Mouse (Mus musculus) ES-E14 (cell line): ENCODE results near the gene Ythdf1. TPM values are rescaled to one million over a fixed set of nuclear protein-coding genes. Genes with fewer than 3 reads are reported as not detected.

ENCODE experiments used
- DNase-seq: peaks from one replicate; pipeline ENCODE4 v3.0.0-alpha.2; 2013; ENCODE audit warnings: low read depth, low spot score
- H3K27ac ChIP-seq: 2 replicates; pipeline ENCODE4 v1.5.1; 2012; ENCODE audit warnings: low read depth, mild to moderate bottlenecking, low read length, moderate library complexity, mixed read lengths; ENCODE audit not compliant: poor library complexity, insufficient read depth, severe bottlenecking
- H3K36me3 ChIP-seq: 2 replicates; pipeline ENCODE4 v1.6.1; 2012; ENCODE audit warnings: mild to moderate bottlenecking, low read length, moderate library complexity, mixed read lengths; ENCODE audit not compliant: control insufficient read depth, poor library complexity, insufficient read depth, severe bottlenecking
- H3K4me1 ChIP-seq, 2 experiments: fragments of 150-350 bp in 1 of 2; sonication (generic) in 1 of 2; 2 replicates each; pipeline ENCODE4 v1.6.1; 2012; ENCODE audit warnings: low read length in 2 of 2, mild to moderate bottlenecking in 1 of 2, mixed read lengths in 1 of 2; ENCODE audit not compliant: control insufficient read depth in 2 of 2, insufficient read depth in 2 of 2, poor library complexity in 1 of 2
- H3K4me3 ChIP-seq, 2 experiments: fragments of 150-350 bp in 1 of 2; sonication (generic) in 1 of 2; 2 replicates each; pipeline ENCODE4 v1.5.1; 2012; ENCODE audit warnings: low read length in 2 of 2, low read depth in 1 of 2, mild to moderate bottlenecking in 1 of 2, mixed read lengths in 1 of 2; ENCODE audit not compliant: insufficient read depth in 1 of 2, poor library complexity in 1 of 2, severe bottlenecking in 1 of 2
- H3K9ac ChIP-seq: 2 replicates; pipeline ENCODE4 v1.6.1; 2012; ENCODE audit warnings: low read depth, mild to moderate bottlenecking, low read length, mixed read lengths; ENCODE audit not compliant: poor library complexity, insufficient read depth, severe bottlenecking
- H3K9me3 ChIP-seq: fragments of 150-350 bp; sonication (generic); 2 replicates; pipeline ENCODE4 v1.6.1; 2012; ENCODE audit warnings: low read depth, mild to moderate bottlenecking, low read length; ENCODE audit not compliant: control insufficient read depth, insufficient read depth
- CHD2 ChIP-seq: IDR thresholded peaks from 2 replicates; pipeline ENCODE4 v1.6.1; 2014; ENCODE audit warnings: mild to moderate bottlenecking, low read depth, low read length, inconsistent platforms
- HCFC1 ChIP-seq: IDR thresholded peaks from 2 replicates; pipeline ENCODE4 v1.6.1; 2012; ENCODE audit warnings: low read length, inconsistent platforms, borderline replicate concordance; ENCODE audit not compliant: insufficient read depth
- MAFK ChIP-seq: IDR thresholded peaks from 2 replicates; pipeline ENCODE4 v1.6.1; 2014; ENCODE audit warnings: mild to moderate bottlenecking, low read depth, low read length, inconsistent platforms; ENCODE audit not compliant: insufficient read depth
- ZC3H11A ChIP-seq: IDR thresholded peaks from 2 replicates; pipeline ENCODE4 v1.6.1; 2012; ENCODE audit warnings: low read depth, mild to moderate bottlenecking, inconsistent platforms, low read length, borderline replicate concordance
- ZNF384 ChIP-seq: IDR thresholded peaks from 2 replicates; pipeline ENCODE4 v1.6.1; 2012; ENCODE audit warnings: low read depth, low read length, inconsistent platforms
- in situ Hi-C, 2 experiments: fragments of 600-800 bp; cut with MboI; formaldehyde crosslinking; loops; one replicate each; pipeline ENCODE4 v1.15.1; 2025; ENCODE audit warnings: low sequenced_read_pairs in 2 of 2, inconsistent platforms in 1 of 2; ENCODE audit not compliant: unreplicated experiment in 2 of 2
- total RNA-seq: library from RNA; depleted of rRNA; stranded (reverse); fragments of 300-350 nt; gene quantifications from 2 replicates; pipeline ENCODE4 v1.2.3, GENCODE M21; 2012; rRNA removed

The Ythdf1 gene
- total RNA-seq, 1 experiment, result 58.4 TPM

DNA sequence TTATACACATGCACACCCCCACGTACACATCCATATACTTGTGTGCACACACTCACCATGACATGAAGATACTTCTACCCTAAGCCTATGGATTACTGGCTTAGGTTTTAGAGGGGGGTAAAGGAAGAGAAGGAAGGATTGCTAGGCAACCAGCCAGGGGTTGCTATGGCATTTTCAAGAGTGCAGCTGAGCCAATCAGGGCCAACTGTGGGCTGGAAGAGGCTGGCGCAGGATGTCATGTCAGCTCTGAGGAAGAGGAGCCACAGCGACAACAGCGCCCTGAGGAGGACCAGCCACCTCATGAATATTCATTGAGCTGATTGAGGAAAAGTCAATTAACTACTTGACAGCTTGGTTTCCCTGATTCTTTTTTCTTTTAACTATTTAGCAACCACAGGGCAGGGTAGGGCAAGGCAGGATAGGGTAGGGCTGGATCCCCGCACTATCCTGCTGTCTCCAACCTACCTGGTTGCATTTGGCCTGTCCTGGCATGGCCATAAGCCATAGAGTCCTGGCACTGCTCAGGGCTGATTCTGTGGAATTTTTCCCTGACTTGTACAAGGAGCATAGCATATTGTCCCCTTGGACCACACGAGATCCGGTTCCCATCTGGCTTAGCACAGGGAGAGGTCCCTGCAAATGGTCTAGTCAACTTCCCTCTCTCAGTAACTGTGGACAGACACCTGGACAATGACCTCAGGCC is 41.2 kb downstream of the Ythdf1 start:
- in situ Hi-C loops, result no loop called here
- Histone ChIP-seq H3K9me3 (no peaks in the 10 kb centered on the region), H3K4me1 (no peaks in the 10 kb centered on the region), H3K27ac (no peak overlapping the region), H3K9ac (no peak overlapping the region), H3K4me3 (no peak overlapping the region), H3K36me3 (no peaks in the 10 kb centered on the region)
- no peak for DNase-seq
- TF ChIP-seq HCFC1 (no peak), MAFK (no peak), ZC3H11A (no peak), ZNF384 (no peak), CHD2 (no peak)

DNA sequence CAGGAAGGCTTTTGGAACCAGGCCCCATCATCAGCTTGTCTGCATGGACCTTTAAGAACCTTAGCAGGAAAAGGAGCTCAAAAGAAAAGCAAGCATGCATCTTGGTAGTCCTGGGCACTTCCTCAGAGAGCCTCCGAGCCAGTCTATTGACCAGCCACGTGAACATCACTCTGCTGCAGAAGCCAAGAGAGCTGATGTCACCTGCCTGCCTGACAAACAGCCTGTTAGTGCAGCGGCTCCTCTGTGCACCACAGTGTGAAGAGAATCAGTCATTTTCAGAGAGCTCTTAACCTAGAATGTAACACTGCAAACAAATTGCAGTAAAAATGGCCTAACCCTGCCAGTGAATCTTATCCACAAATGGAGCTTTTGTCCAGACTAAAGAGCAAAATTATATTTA is 50.7 kb downstream of the Ythdf1 start:
- no peaks in the 10 kb centered on the region for H3K36me3 ChIP-seq
- H3K9ac ChIP-seq, result no peak overlapping the region
- H3K9me3 ChIP-seq, result no peaks in the 10 kb centered on the region
- TF ChIP-seq MAFK (no peak), CHD2 (no peak), ZC3H11A (no peak)
- H3K4me3 ChIP-seq, result no peak overlapping the region
- no peak overlapping the region for H3K27ac ChIP-seq
- in situ Hi-C loops, result no loop called here
- no peaks in the 10 kb centered on the region for H3K4me1 ChIP-seq
- DNase-seq, result no peak

- Histone ChIP-seq H3K4me3 (no peak overlapping the region), H3K9ac (no peak overlapping the region), H3K4me1 (no peaks in the 10 kb centered on the region), H3K27ac (no peak overlapping the region), H3K9me3 (no peaks in the 10 kb centered on the region), H3K36me3 (no peaks in the 10 kb centered on the region)
- no peak for DNase-seq
- in situ Hi-C loops, result no loop called here
- TF ChIP-seq ZC3H11A (no peak), MAFK (no peak), CHD2 (no peak), ZNF384 (no peak), HCFC1 (no peak)
Observed at GRCm38 (mm10) chr2:180861561-180861960, 59.2 kb downstream of the Ythdf1 start.

- H3K27ac ChIP-seq, result no peak overlapping the region
- TF ChIP-seq HCFC1 (no peak), MAFK (no peak), ZC3H11A (no peak), CHD2 (no peak), ZNF384 (no peak)
- in situ Hi-C loops, result no loop called here
- no peak overlapping the region for H3K4me3 ChIP-seq
- DNase-seq, result no peak
- H3K9me3 ChIP-seq, result no peaks in the 10 kb centered on the region
- H3K4me1 ChIP-seq, result peaks cover 3 to 15% of the 10 kb centered on the region in 2 experiments; a peak in 2 of 4 replicates
- H3K36me3 ChIP-seq, result no peaks in the 10 kb centered on the region
- H3K9ac ChIP-seq, result no peak overlapping the region
Observed at GRCm38 (mm10) chr2:180857121-180857520, 63.6 kb downstream of the Ythdf1 start.

DNA sequence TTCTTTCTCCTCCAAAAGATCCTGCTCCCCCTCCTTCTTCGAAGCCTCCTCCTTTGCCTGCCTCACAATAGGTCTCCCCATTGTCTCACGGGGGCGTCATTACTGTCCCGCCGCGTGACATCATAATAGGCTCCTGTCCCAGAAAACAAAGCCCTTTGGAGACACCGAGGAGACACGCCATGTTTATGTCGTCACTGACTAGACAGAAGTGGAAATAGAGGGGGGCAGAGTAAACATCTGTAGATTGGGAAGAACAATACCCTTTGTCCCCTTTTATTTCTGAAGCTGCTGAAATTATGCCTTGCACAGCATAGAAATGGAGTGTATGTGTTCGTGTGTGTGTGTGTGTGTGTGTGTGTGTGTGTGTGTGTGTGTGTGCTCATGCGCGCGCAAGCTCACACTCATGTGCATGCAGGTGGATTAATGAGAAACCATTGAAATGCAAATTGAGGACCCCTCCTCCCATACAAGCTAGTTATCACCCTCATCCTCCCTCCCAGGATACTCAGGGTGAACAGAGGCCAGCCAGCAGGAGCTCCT is 65.7 kb downstream of the Ythdf1 start:
- H3K9ac ChIP-seq, result no peak overlapping the region
- TF ChIP-seq ZC3H11A, result no peak
- no peak for TF ChIP-seq ZNF384
- no peaks in the 10 kb centered on the region for H3K36me3 ChIP-seq
- peaks cover 3 to 15% of the 10 kb centered on the region in 2 experiments; a peak in 2 of 4 replicates for H3K4me1 ChIP-seq
- DNase-seq, result no peak
- in situ Hi-C loops, result no loop called here
- H3K27ac ChIP-seq, result no peak overlapping the region
- no peaks in the 10 kb centered on the region for H3K9me3 ChIP-seq
- no peak overlapping the region for H3K4me3 ChIP-seq

Other genes starting within 250 kb of the Ythdf1 start
- 84.7 and 90.6 TPM in 2 replicates for gene Dido1, start 210.9 kb downstream of the Ythdf1 start, total RNA-seq
- 57.8 and 64.7 TPM in 2 replicates for gene Gid8, start 210.8 kb downstream of the Ythdf1 start, total RNA-seq
- gene Slc17a9, start 195.7 kb downstream of the Ythdf1 start, total RNA-seq, result 12.0 and 28.1 TPM in 2 replicates
- gene Bhlhe23, start 144.0 kb downstream of the Ythdf1 start, total RNA-seq, result 0.11 and 0.18 TPM in 2 replicates
- gene Birc7, start 8.1 kb upstream of the Ythdf1 start, total RNA-seq, result 2.1 and 3.7 TPM in 2 replicates
- gene Nkain4, start 33.8 kb upstream of the Ythdf1 start, total RNA-seq, result 7.8 and 12.4 TPM in 2 replicates
- 46.7 and 55.0 TPM in 2 replicates for gene Arfgap1, start 46.3 kb upstream of the Ythdf1 start, total RNA-seq
- gene Col20a1, start 65.6 kb upstream of the Ythdf1 start, total RNA-seq, result 0.80 and 0.90 TPM in 2 replicates
- gene Chrna4, start 122.6 kb upstream of the Ythdf1 start, total RNA-seq, result 0.71 and 0.90 TPM in 2 replicates
- 4.6 and 11.6 TPM in 2 replicates for gene Kcnq2, start 214.4 kb upstream of the Ythdf1 start, total RNA-seq
- 0.76 and 0.95 TPM in 2 replicates for gene Eef1a2, start 236.1 kb upstream of the Ythdf1 start, total RNA-seq